Mouse (Mus musculus): Measurements from ENCODE around the gene Clstn2. TPM values are rescaled to one million over a fixed set of nuclear protein-coding genes. Genes with fewer than 3 reads are reported as not detected.

Gene Clstn2
- polyA plus RNA-seq, 1 experiment = 0.27 TPM

DNA sequence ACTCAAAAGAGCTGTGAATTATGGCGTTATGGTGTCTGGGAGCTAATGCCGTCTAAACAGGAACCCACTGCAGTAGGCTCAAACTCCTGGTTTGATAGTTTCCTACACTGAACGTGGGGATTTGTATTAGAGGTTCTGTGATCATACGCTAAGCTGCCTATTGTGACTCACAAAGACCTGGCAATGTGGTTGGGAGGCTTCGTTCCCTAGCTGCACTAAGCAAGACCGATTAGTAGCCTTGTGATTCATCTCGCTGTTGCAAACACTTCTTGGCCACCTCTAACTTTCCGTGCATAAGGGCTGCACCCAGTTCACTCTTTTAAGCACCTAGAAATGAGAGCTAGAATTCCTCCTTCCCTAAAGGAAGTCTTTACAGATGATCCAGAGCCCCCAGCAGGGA is 429.3 kb downstream of the Clstn2 start:
- TF ChIP-seq POLR2A (IDR thresholded peaks at IDR 0.05; ENCODE audit: low read depth, low read length) = no peak
- TF ChIP-seq CTCF (IDR thresholded peaks at IDR 0.05; ENCODE audit: extremely low read depth, insufficient read length, insufficient replicate concordance, low read depth, low read length) = no peak
- WGBS = 83% methylated on average over 8 of the region's 8 CpGs
- Histone ChIP-seq H3K36me3 (ENCODE audit: control insufficient read depth, insufficient read depth, low read length) (no peaks in the 10 kb centered on the region), H3K4me3 (ENCODE audit: low read depth, low read length) (no peak overlapping the region), H3K4me1 (ENCODE audit: control insufficient read depth, insufficient read depth, insufficient read length, low read length) (no peaks in the 10 kb centered on the region), H3K27me3 (ENCODE audit: control insufficient read depth, insufficient read depth, low read length) (no peaks in the 10 kb centered on the region; the same call in 1 of the 2 replicates), H3K27ac (ENCODE audit: insufficient read depth, low read depth, low read length) (no peak overlapping the region)

DNA sequence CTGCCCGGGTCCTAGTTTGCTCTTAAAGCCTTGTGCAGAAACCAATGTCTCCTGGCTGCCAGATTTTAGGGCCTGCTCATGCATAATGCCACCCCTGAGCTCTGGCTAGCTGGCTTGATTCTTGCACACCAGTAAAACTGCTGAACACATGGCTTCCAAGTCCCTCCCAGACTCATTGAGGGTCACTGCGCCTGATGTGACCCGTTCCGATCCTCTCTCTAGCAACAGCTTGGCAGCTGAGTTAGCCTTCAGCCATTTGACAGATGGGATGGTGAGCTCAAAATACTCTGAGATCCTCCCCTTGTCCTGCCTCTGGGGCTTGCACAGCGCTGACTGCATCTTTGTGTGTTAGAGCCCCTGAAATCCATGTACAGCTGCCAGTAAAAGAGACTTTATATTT is 430.5 kb downstream of the Clstn2 start:
- Histone ChIP-seq H3K27ac (ENCODE audit: insufficient read depth, low read depth, low read length) (no peak overlapping the region), H3K4me3 (ENCODE audit: low read depth, low read length) (no peak overlapping the region), H3K36me3 (ENCODE audit: control insufficient read depth, insufficient read depth, low read length) (no peaks in the 10 kb centered on the region), H3K4me1 (ENCODE audit: control insufficient read depth, insufficient read depth, insufficient read length, low read length) (no peaks in the 10 kb centered on the region), H3K27me3 (ENCODE audit: control insufficient read depth, insufficient read depth, low read length) (no peaks in the 10 kb centered on the region; the same call in 1 of the 2 replicates)
- WGBS = 80% methylated on average over 5 of the region's 5 CpGs
- TF ChIP-seq POLR2A (IDR thresholded peaks at IDR 0.05; ENCODE audit: low read depth, low read length) (no peak), CTCF (IDR thresholded peaks at IDR 0.05; ENCODE audit: extremely low read depth, insufficient read length, insufficient replicate concordance, low read depth, low read length) (no peak)

DNA sequence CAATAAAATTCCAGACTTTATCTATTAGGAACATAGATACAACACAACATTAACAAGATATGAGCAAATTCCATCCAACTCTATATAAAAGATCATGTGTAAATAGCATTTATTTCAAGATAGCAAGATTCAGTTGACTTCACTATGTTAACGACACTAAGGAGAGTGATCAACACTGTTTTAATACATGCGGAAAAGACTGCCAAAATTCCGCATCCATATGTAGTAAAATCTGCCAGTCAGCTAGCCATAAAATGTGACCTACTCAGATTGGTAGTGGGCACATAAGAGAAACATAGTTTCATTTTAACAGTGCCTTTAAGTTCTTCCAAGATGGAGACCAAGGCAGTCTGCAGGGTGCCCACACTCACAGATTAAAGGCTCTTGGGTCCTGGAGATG is 434.0 kb downstream of the Clstn2 start:
- no peaks in the 10 kb centered on the region for H3K4me1 ChIP-seq (ENCODE audit: control insufficient read depth, insufficient read depth, insufficient read length, low read length)
- TF ChIP-seq POLR2A (IDR thresholded peaks at IDR 0.05; ENCODE audit: low read depth, low read length) = no peak
- TF ChIP-seq CTCF (IDR thresholded peaks at IDR 0.05; ENCODE audit: extremely low read depth, insufficient read length, insufficient replicate concordance, low read depth, low read length) = no peak
- WGBS = 93% methylated on average over 3 of the region's 3 CpGs
- no peaks in the 10 kb centered on the region; the same call in 1 of the 2 replicates for H3K27me3 ChIP-seq (ENCODE audit: control insufficient read depth, insufficient read depth, low read length)
- no peak overlapping the region for H3K27ac ChIP-seq (ENCODE audit: insufficient read depth, low read depth, low read length)
- no peaks in the 10 kb centered on the region for H3K36me3 ChIP-seq (ENCODE audit: control insufficient read depth, insufficient read depth, low read length)
- no peak overlapping the region for H3K4me3 ChIP-seq (ENCODE audit: low read depth, low read length)

- 81% methylated on average over 4 of the region's 4 CpGs for WGBS
- H3K4me1 ChIP-seq (ENCODE audit: control insufficient read depth, insufficient read depth, insufficient read length, low read length) = no peaks in the 10 kb centered on the region
- no peaks in the 10 kb centered on the region for H3K36me3 ChIP-seq (ENCODE audit: control insufficient read depth, insufficient read depth, low read length)
- H3K27me3 ChIP-seq (ENCODE audit: control insufficient read depth, insufficient read depth, low read length) = no peaks in the 10 kb centered on the region
- no peak overlapping the region for H3K4me3 ChIP-seq (ENCODE audit: low read depth, low read length)
- no peak overlapping the region for H3K27ac ChIP-seq (ENCODE audit: insufficient read depth, low read depth, low read length)
- TF ChIP-seq CTCF (IDR thresholded peaks at IDR 0.05; ENCODE audit: extremely low read depth, insufficient read length, insufficient replicate concordance, low read depth, low read length) = no peak
- TF ChIP-seq POLR2A (IDR thresholded peaks at IDR 0.05; ENCODE audit: low read depth, low read length) = no peak
These were observed 442.3 kb downstream of the Clstn2 start for GRCm38 (mm10) chr9:97590712-97591111.

DNA sequence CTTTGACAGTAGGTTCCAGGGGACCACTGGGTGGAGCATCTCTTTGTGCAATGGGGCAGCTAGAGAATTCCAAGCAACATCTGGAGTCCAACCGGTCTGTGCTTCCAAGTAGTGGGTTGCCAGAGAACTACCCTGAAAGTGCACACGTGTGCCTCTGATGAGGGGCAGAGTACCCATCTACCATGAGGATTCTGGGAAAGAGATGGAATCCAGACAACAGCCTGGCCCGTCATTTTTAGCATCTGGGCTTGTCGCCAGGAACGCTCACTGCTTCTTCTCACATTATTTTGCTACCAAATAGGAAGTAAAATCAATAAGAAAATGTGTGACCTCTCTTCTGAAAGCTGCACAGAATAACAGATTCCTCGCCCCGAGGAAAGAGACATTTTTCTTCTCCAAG is 462.1 kb downstream of the Clstn2 start:
- no peaks in the 10 kb centered on the region for H3K4me1 ChIP-seq (ENCODE audit: control insufficient read depth, insufficient read depth, insufficient read length, low read length)
- H3K36me3 ChIP-seq (ENCODE audit: control insufficient read depth, insufficient read depth, low read length) = no peaks in the 10 kb centered on the region
- 64% methylated on average over 7 of the region's 7 CpGs for WGBS

GRCm38 (mm10) chr9:97563121-97563520 is 469.9 kb downstream of the Clstn2 start:
- WGBS = 84% methylated on average over 6 of the region's 6 CpGs
- H3K36me3 ChIP-seq (ENCODE audit: control insufficient read depth, insufficient read depth, low read length) = no peaks in the 10 kb centered on the region
- H3K4me3 ChIP-seq (ENCODE audit: low read depth, low read length) = no peak overlapping the region
- TF ChIP-seq CTCF (IDR thresholded peaks at IDR 0.05; ENCODE audit: extremely low read depth, insufficient read length, insufficient replicate concordance, low read depth, low read length) (no peak), POLR2A (IDR thresholded peaks at IDR 0.05; ENCODE audit: low read depth, low read length) (no peak)
- no peak overlapping the region for H3K27ac ChIP-seq (ENCODE audit: insufficient read depth, low read depth, low read length)
- H3K4me1 ChIP-seq (ENCODE audit: control insufficient read depth, insufficient read depth, insufficient read length, low read length) = no peaks in the 10 kb centered on the region
- H3K27me3 ChIP-seq (ENCODE audit: control insufficient read depth, insufficient read depth, low read length) = no peaks in the 10 kb centered on the region

More for the DNA sequence above, 462.1 kb downstream of the Clstn2 start:
- Histone ChIP-seq H3K27ac (ENCODE audit: insufficient read depth, low read depth, low read length) (no peak overlapping the region), H3K27me3 (ENCODE audit: control insufficient read depth, insufficient read depth, low read length) (no peaks in the 10 kb centered on the region), H3K4me3 (ENCODE audit: low read depth, low read length) (no peak overlapping the region)
- TF ChIP-seq CTCF (IDR thresholded peaks at IDR 0.05; ENCODE audit: extremely low read depth, insufficient read length, insufficient replicate concordance, low read depth, low read length) (no peak), POLR2A (IDR thresholded peaks at IDR 0.05; ENCODE audit: low read depth, low read length) (no peak)

DNA sequence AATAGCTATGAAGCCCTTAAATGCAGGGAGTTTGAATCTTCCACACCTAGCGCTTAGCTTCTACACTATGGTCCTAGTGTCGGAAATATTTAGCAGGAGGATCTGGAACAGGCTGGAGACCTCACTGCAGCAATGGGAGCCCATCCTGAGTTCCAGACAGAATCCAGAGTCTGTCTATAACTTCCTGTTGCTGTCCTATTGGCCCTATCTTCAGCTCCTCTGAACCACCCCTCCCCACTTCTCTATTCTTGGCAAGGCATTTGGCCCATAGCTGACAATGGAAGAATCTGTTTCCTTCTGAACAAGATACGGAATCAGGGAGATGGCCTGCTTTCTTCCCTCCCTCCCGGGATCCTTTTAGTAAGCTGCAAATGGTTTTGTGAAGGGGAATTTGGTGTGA is 488.6 kb downstream of the Clstn2 start:
- no peak overlapping the region for H3K4me3 ChIP-seq (ENCODE audit: low read depth, low read length)
- 83% methylated on average over 4 of the region's 4 CpGs for WGBS
- no peak overlapping the region for H3K27ac ChIP-seq (ENCODE audit: insufficient read depth, low read depth, low read length)
- TF ChIP-seq POLR2A (IDR thresholded peaks at IDR 0.05; ENCODE audit: low read depth, low read length) (no peak), CTCF (IDR thresholded peaks at IDR 0.05; ENCODE audit: extremely low read depth, insufficient read length, insufficient replicate concordance, low read depth, low read length) (no peak)
- H3K27me3 ChIP-seq (ENCODE audit: control insufficient read depth, insufficient read depth, low read length) = no peaks in the 10 kb centered on the region
- H3K4me1 ChIP-seq (ENCODE audit: control insufficient read depth, insufficient read depth, insufficient read length, low read length) = no peaks in the 10 kb centered on the region
- H3K36me3 ChIP-seq (ENCODE audit: control insufficient read depth, insufficient read depth, low read length) = no peaks in the 10 kb centered on the region

DNA sequence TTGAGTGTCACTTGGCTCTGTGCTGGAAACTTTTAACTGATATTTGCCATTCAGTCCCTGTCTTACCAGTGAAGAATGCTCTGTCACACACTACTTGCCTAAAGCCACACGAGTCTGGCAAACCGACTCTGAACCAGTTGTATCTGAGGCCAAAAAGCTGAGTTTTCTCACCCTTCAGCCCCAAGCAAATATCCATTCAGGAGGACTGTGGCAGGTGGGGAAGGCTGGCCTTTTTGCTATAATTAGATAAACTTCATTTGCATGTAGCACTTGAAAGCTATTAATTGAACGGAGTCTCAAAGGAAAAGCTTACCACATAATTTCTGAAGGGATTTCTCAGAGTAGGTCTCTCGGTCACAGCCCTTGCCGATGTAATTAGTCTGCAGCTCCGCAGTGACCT is 491.6 kb downstream of the Clstn2 start:
- Histone ChIP-seq H3K27me3 (ENCODE audit: control insufficient read depth, insufficient read depth, low read length) (no peaks in the 10 kb centered on the region), H3K4me3 (ENCODE audit: low read depth, low read length) (no peak overlapping the region), H3K4me1 (ENCODE audit: control insufficient read depth, insufficient read depth, insufficient read length, low read length) (no peaks in the 10 kb centered on the region), H3K36me3 (ENCODE audit: control insufficient read depth, insufficient read depth, low read length) (no peaks in the 10 kb centered on the region), H3K27ac (ENCODE audit: insufficient read depth, low read depth, low read length) (no peak overlapping the region)
- TF ChIP-seq CTCF (IDR thresholded peaks at IDR 0.05; ENCODE audit: extremely low read depth, insufficient read length, insufficient replicate concordance, low read depth, low read length) (no peak), POLR2A (IDR thresholded peaks at IDR 0.05; ENCODE audit: low read depth, low read length) (no peak)
- WGBS = 83% methylated on average over 6 of the region's 6 CpGs

Measured in small intestine, adult 2 months (tissue).